In genomic region chr14:79985137-79985670, GRCm38 (mm10) we compare ENCODE assay signal across 25 mouse cellular contexts. TPM values are rescaled to one million over a fixed set of nuclear protein-coding genes. Genes with fewer than 3 reads are reported as not detected.
DNase-seq lines count a peak whose midpoint lies in the region; ATAC-seq and TF ChIP-seq lines count a peak whose summit lies in the region.
"Had no signal": no experiment of that assay in that cellular context is flagged by ENCODE, and none has a peak within 500 bp of the region (broad histone marks: within the 10 kb centered on the region; RNA-seq: fewer than 3 reads in every experiment).

No protein-coding gene starts in this region.

- H3K27me3 ChIP-seq in liver, postnatal 0 days (ENCODE audit: insufficient read depth, low read length) = no peaks in the 10 kb centered on the region
- H3K27me3 ChIP-seq in stomach, embryonic 16.5 days (ENCODE audit: control insufficient read depth, insufficient read depth, low read length) = no peaks in the 10 kb centered on the region
- no peaks in the 10 kb centered on the region for H3K27me3 ChIP-seq in stomach, postnatal 0 days (ENCODE audit: control insufficient read depth, insufficient read depth, low read length)
- no peaks in the 10 kb centered on the region for H3K27me3 ChIP-seq in small intestine, adult 2 months (ENCODE audit: control insufficient read depth, insufficient read depth, low read length)
- H3K27me3 ChIP-seq: forebrain, embryonic 13.5 days; heart, embryonic 12.5 days; heart, embryonic 15.5 days; hindbrain, embryonic 12.5 days; hindbrain, embryonic 15.5 days had no signal

- 75% methylated on average over 7 of the region's 7 CpGs for WGBS in liver, postnatal 0 days (ENCODE audit: insufficient replicate concordance)
- WGBS in stomach, embryonic 16.5 days = 72% methylated on average over 7 of the region's 7 CpGs
- WGBS in stomach, postnatal 0 days = 58% methylated on average over 7 of the region's 7 CpGs
- 21% methylated on average over 7 of the region's 7 CpGs for WGBS in small intestine, adult 2 months

- no peak overlapping the region for H3K27ac ChIP-seq in liver, postnatal 0 days (ENCODE audit: low read depth)
- H3K27ac ChIP-seq in stomach, embryonic 16.5 days (ENCODE audit: low read length) = no peak overlapping the region
- no peak overlapping the region for H3K27ac ChIP-seq in stomach, postnatal 0 days (replicated peaks)
- 0 out of 2 replicates have a peak overlapping the region, but pooled peaks have one; percentile 7 for H3K27ac ChIP-seq in small intestine, adult 2 months (ENCODE audit: insufficient read depth, low read depth, low read length)
- H3K27ac ChIP-seq: forebrain, embryonic 10.5 days; forebrain, embryonic 13.5 days; heart, embryonic 15.5 days; hindbrain, embryonic 12.5 days; hindbrain, embryonic 15.5 days had no signal

- no peak for TF ChIP-seq CTCF in liver, postnatal 0 days (IDR thresholded peaks at IDR 0.05; ENCODE audit: low read depth)
- no peak for TF ChIP-seq CTCF in stomach, postnatal 0 days (IDR thresholded peaks at IDR 0.05; ENCODE audit: low read depth)
- TF ChIP-seq CTCF in small intestine, adult 2 months (IDR thresholded peaks at IDR 0.05; ENCODE audit: extremely low read depth, insufficient read length, insufficient replicate concordance, low read depth, low read length) = no peak

- H3K9me3 ChIP-seq in liver, postnatal 0 days (ENCODE audit: low read length) = no peaks in the 10 kb centered on the region
- H3K9me3 ChIP-seq in stomach, embryonic 16.5 days (replicated peaks; ENCODE audit: control insufficient read depth, low read length) = no peaks in the 10 kb centered on the region
- H3K9me3 ChIP-seq in stomach, postnatal 0 days (ENCODE audit: control insufficient read depth, low read length) = no peaks in the 10 kb centered on the region
- H3K9me3 ChIP-seq: forebrain, embryonic 10.5 days; forebrain, embryonic 13.5 days; heart, embryonic 12.5 days; heart, embryonic 15.5 days; hindbrain, embryonic 12.5 days; hindbrain, embryonic 15.5 days had no signal

- H3K4me3 ChIP-seq in liver, postnatal 0 days (ENCODE audit: low read depth, low read length) = no peak overlapping the region
- no peak overlapping the region for H3K4me3 ChIP-seq in stomach, embryonic 16.5 days (replicated peaks; ENCODE audit: low read length)
- no peak overlapping the region for H3K4me3 ChIP-seq in stomach, postnatal 0 days (ENCODE audit: low read depth, low read length)
- no peak overlapping the region for H3K4me3 ChIP-seq in small intestine, adult 2 months (ENCODE audit: low read depth, low read length)
- H3K4me3 ChIP-seq: forebrain, embryonic 10.5 days; forebrain, embryonic 13.5 days; heart, embryonic 12.5 days; heart, embryonic 15.5 days; hindbrain, embryonic 12.5 days; hindbrain, embryonic 15.5 days had no signal

- H3K9ac ChIP-seq in liver, postnatal 0 days (replicated peaks) = no peak overlapping the region
- no peak overlapping the region for H3K9ac ChIP-seq in stomach, embryonic 16.5 days (ENCODE audit: low read length)
- no peak overlapping the region for H3K9ac ChIP-seq in stomach, postnatal 0 days (ENCODE audit: low read length)
- H3K9ac ChIP-seq: forebrain, embryonic 13.5 days; heart, embryonic 12.5 days; heart, embryonic 15.5 days; hindbrain, embryonic 12.5 days; hindbrain, embryonic 15.5 days had no signal

- H3K4me1 ChIP-seq in liver, postnatal 0 days (ENCODE audit: insufficient read depth) = no peaks in the 10 kb centered on the region
- H3K4me1 ChIP-seq in stomach, embryonic 16.5 days (ENCODE audit: control insufficient read depth, insufficient read depth, low read length) = peaks cover 7% of the 10 kb centered on the region
- 0 out of 2 replicates have a peak, but pooled peaks cover 3% of the 10 kb centered on the region for H3K4me1 ChIP-seq in stomach, postnatal 0 days (replicated peaks; ENCODE audit: control insufficient read depth, insufficient read depth)
- peaks cover 3% of the 10 kb centered on the region; the same call in 1 of the 2 replicates for H3K4me1 ChIP-seq in small intestine, adult 2 months (ENCODE audit: control insufficient read depth, insufficient read depth, insufficient read length, low read length)
- H3K4me1 ChIP-seq: forebrain, embryonic 13.5 days; heart, embryonic 12.5 days; heart, embryonic 15.5 days; hindbrain, embryonic 12.5 days; hindbrain, embryonic 15.5 days had no signal

- TF ChIP-seq EP300 in liver, postnatal 0 days (IDR thresholded peaks at IDR 0.05; ENCODE audit: low read depth) = no peak
- no peak for TF ChIP-seq EP300 in stomach, postnatal 0 days (optimal IDR thresholded peaks at IDR 0.05)

- H3K36me3 ChIP-seq in liver, postnatal 0 days (replicated peaks; ENCODE audit: insufficient read depth, low read length) = no peaks in the 10 kb centered on the region
- H3K36me3 ChIP-seq in stomach, embryonic 16.5 days (ENCODE audit: control insufficient read depth, insufficient read depth, low read length) = no peaks in the 10 kb centered on the region
- H3K36me3 ChIP-seq in stomach, postnatal 0 days (ENCODE audit: control insufficient read depth, insufficient read depth, low read length) = no peaks in the 10 kb centered on the region
- no peaks in the 10 kb centered on the region for H3K36me3 ChIP-seq in small intestine, adult 2 months (ENCODE audit: control insufficient read depth, insufficient read depth, low read length)
- H3K36me3 ChIP-seq: forebrain, embryonic 10.5 days; heart, embryonic 12.5 days; heart, embryonic 15.5 days; hindbrain, embryonic 12.5 days; hindbrain, embryonic 15.5 days had no signal

- DNase-seq in heart, adult 18-20 months = peak; percentile 6 to 16
- no peak for DNase-seq in heart, postnatal 4 days
- DNase-seq in liver, postnatal 0 days = peak; percentile 33
- DNase-seq in liver = no peak
- no peak for DNase-seq in stomach, postnatal 0 days (ENCODE audit: low spot score)
- no peak for DNase-seq in right cerebral cortex, adult 2 months (ENCODE audit: low spot score in 2 of 2)
- DNase-seq: adrenal gland, postnatal 10 days; adrenal gland, postnatal 36 days; cerebellum, adult 18-20 months; cerebellum, adult 9-10 months; gastrocnemius, postnatal 10 days had no signal

- no peak overlapping the region for H3K4me2 ChIP-seq in liver, postnatal 0 days (ENCODE audit: low read depth, low read length)
- no peak overlapping the region for H3K4me2 ChIP-seq in stomach, embryonic 16.5 days (ENCODE audit: low read depth, low read length)
- no peak overlapping the region for H3K4me2 ChIP-seq in stomach, postnatal 0 days (replicated peaks; ENCODE audit: low read depth)
- H3K4me2 ChIP-seq: forebrain, embryonic 13.5 days; heart, embryonic 12.5 days; heart, embryonic 15.5 days; hindbrain, embryonic 12.5 days; hindbrain, embryonic 15.5 days had no signal

- no peak for TF ChIP-seq POLR2A in small intestine, adult 2 months (IDR thresholded peaks at IDR 0.05; ENCODE audit: low read depth, low read length)

- ATAC-seq in liver, postnatal 0 days = peak; percentile 51; the same call in 1 of the 2 replicates
- ATAC-seq in stomach, embryonic 16.5 days (ENCODE audit: insufficient read depth, low FRiP score) = peak; percentile 31; the same call in 1 of the 2 replicates
- ATAC-seq in stomach, postnatal 0 days (ENCODE audit: low FRiP score, low TSS enrichment) = no peak
- ATAC-seq: activated CD4-positive, CD25-positive, alpha-beta regulatory T cell, adult 4 months; forebrain, embryonic 13.5 days; forebrain, embryonic 16.5 days had no signal

RNA-seq across cellular contexts. Expression of gene Olfm4, which starts 1.3 kb away (rescaled TPM):
- total RNA-seq in heart, adult 18-20 months (2021) = not detected
- under 1 TPM; 0.41 to 0.77 TPM for total RNA-seq in heart, postnatal 4 days (2021)
- 30.9 and 34.1 TPM in 2 replicates for polyA plus RNA-seq in liver, postnatal 0 days (2015; fragmentation: Nextera tagmentation; extraction: Ambion mirVana)
- 24.9 and 27.8 TPM in 2 replicates for polyA plus RNA-seq in stomach, embryonic 16.5 days (2015; fragmentation: Nextera tagmentation; extraction: Ambion mirVana)
- polyA plus RNA-seq in stomach, postnatal 0 days (2015; fragmentation: Nextera tagmentation; extraction: Ambion mirVana) = 82.9 and 94.5 TPM in 2 replicates
- polyA plus RNA-seq in small intestine, adult 2 months (2012; rRNA removed) = 86.6 and 91.2 TPM in 2 replicates
- total RNA-seq: adrenal gland, adult 18-20 months; adrenal gland, postnatal 36 days; ES-E14; gastrocnemius, adult 18-20 months; gastrocnemius, postnatal 36 days had no signal
- polyA plus RNA-seq: activated CD4-positive, CD25-positive, alpha-beta regulatory T cell, adult 4 months; forebrain, embryonic 10.5 days had no signal

Comparison
In these comparisons a context has a peak if more than half of its experiments do, and no peak if none do; other contexts are left out.
1. DNase-seq: peak in heart, adult 18-20 months (2 of 2) and liver, postnatal 0 days (single experiment); none in heart, postnatal 4 days (single experiment), liver (single experiment), stomach, postnatal 0 days (single experiment) and right cerebral cortex, adult 2 months (0 of 2).